Mouse (Mus musculus): ENCODE measurements around the gene Apom. TPM values are rescaled to one million over a fixed set of nuclear protein-coding genes. Genes with fewer than 3 reads are reported as not detected.

Apom gene
- polyA plus RNA-seq, 1 experiment: 0.27 TPM

- no peak for TF ChIP-seq GATA1 (IDR thresholded peaks at IDR 0.05; ENCODE audit: low read length)
Observed at GRCm38 (mm10) chr17:35164218-35164567, 32.3 kb upstream of the Apom start.

- no peak for TF ChIP-seq GATA1 (IDR thresholded peaks at IDR 0.05; ENCODE audit: low read length)
Observed at GRCm38 (mm10) chr17:35163326-35164081, 31.7 kb upstream of the Apom start.

- TF ChIP-seq GATA1 (IDR thresholded peaks at IDR 0.05; ENCODE audit: low read length): no peak
Observed at GRCm38 (mm10) chr17:35162730-35163129, 30.9 kb upstream of the Apom start.

GRCm38 (mm10) chr17:35162121-35162520 lies 30.3 kb upstream of the Apom start:
- TF ChIP-seq GATA1 (IDR thresholded peaks at IDR 0.05; ENCODE audit: low read length): no peak

- TF ChIP-seq GATA1 (IDR thresholded peaks at IDR 0.05; ENCODE audit: low read length): no peak
Observed at GRCm38 (mm10) chr17:35161421-35161820, 29.6 kb upstream of the Apom start.

GRCm38 (mm10) chr17:35159638-35160037 lies 27.8 kb upstream of the Apom start:
- TF ChIP-seq GATA1 (IDR thresholded peaks at IDR 0.05; ENCODE audit: low read length): no peak

- TF ChIP-seq GATA1 (IDR thresholded peaks at IDR 0.05; ENCODE audit: low read length): no peak
Observed at GRCm38 (mm10) chr17:35158850-35159593, 27.2 kb upstream of the Apom start.

- no peak for TF ChIP-seq GATA1 (IDR thresholded peaks at IDR 0.05; ENCODE audit: low read length)
Observed at GRCm38 (mm10) chr17:35157661-35158175, 25.9 kb upstream of the Apom start.

- no peak for TF ChIP-seq GATA1 (IDR thresholded peaks at IDR 0.05; ENCODE audit: low read length)
Observed at GRCm38 (mm10) chr17:35157254-35157653, 25.4 kb upstream of the Apom start.

GRCm38 (mm10) chr17:35156461-35157200 lies 24.8 kb upstream of the Apom start:
- TF ChIP-seq GATA1 (IDR thresholded peaks at IDR 0.05; ENCODE audit: low read length): no peak

GRCm38 (mm10) chr17:35155451-35155850 lies 23.6 kb upstream of the Apom start:
- no peak for TF ChIP-seq GATA1 (IDR thresholded peaks at IDR 0.05; ENCODE audit: low read length)

GRCm38 (mm10) chr17:35154616-35155015 lies 22.8 kb upstream of the Apom start:
- TF ChIP-seq GATA1 (IDR thresholded peaks at IDR 0.05; ENCODE audit: low read length): no peak

- no peak for TF ChIP-seq GATA1 (IDR thresholded peaks at IDR 0.05; ENCODE audit: low read length)
Observed at GRCm38 (mm10) chr17:35153931-35154330, 22.1 kb upstream of the Apom start.

GRCm38 (mm10) chr17:35153077-35153476 lies 21.2 kb upstream of the Apom start:
- no peak for TF ChIP-seq GATA1 (IDR thresholded peaks at IDR 0.05; ENCODE audit: low read length)

- no peak for TF ChIP-seq GATA1 (IDR thresholded peaks at IDR 0.05; ENCODE audit: low read length)
Observed at GRCm38 (mm10) chr17:35152121-35152520, 20.3 kb upstream of the Apom start.

Measured in G1E-ER4 (cell line).